Mouse (Mus musculus): Measurements from ENCODE around the gene Mcl1. TPM values are rescaled to one million over a fixed set of nuclear protein-coding genes. Genes with fewer than 3 reads are reported as not detected.
A peak's percentile ranks its signal among the peaks of the same experiment; 100 is the strongest.
"Not testable (repeated sequence)": the region's sequence is repeated elsewhere in the genome, so short reads cannot be mapped to it uniquely, and the experiment has no call there.

Gene Mcl1
- polyA plus RNA-seq, 1 experiment from 2014 or later = 46.3 TPM

- Histone ChIP-seq H3K27me3 (no peaks in the 10 kb centered on the region), H3K4me1 (replicated peaks) (peaks cover 55% of the 10 kb centered on the region), H3K4me3 (no peak overlapping the region), H3K36me3 (peaks cover 29% of the 10 kb centered on the region), H3K4me2 (peak overlapping the region; percentile 89; the same call in 1 of the 2 replicates), H3K27ac (replicated peaks) (no peak overlapping the region), H3K9ac (no peak overlapping the region), H3K9me3 (no peaks in the 10 kb centered on the region)
- no peak for ATAC-seq (ENCODE audit: low FRiP score, low read depth)
- 82% methylated on average over 7 of the region's 7 CpGs for WGBS
These were observed 4.3 kb downstream of the Mcl1 start for GRCm38 (mm10) chr3:95662724-95663449.

DNA sequence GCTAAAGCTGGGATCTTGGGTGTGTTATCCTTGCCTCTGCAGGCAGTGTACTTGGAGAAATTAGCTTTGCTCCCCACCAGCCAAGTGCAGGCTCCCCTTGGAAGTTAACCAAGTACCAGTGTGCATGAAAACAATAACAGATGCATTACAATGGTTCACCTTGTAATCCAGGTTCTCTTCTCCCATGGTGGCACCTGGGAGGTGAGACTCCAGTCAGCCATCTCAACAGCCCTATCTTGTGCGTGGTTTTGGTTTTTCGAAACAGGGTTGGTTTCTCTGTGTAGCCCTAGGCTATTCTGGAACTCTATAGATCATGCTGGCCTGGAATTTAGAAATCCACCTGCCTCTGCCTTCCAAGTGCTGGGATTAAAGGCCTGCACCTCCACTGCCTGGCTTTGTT lies 4.9 kb downstream of the Mcl1 start:
- Histone ChIP-seq H3K4me3 (no peak overlapping the region), H3K9me3 (no peaks in the 10 kb centered on the region), H3K36me3 (peaks cover 29% of the 10 kb centered on the region), H3K27me3 (no peaks in the 10 kb centered on the region), H3K27ac (replicated peaks) (no peak overlapping the region), H3K4me2 (no peak overlapping the region), H3K4me1 (replicated peaks) (peaks cover 56% of the 10 kb centered on the region), H3K9ac (no peak overlapping the region)
- ATAC-seq (ENCODE audit: low FRiP score, low read depth) = no peak
- WGBS = 87% methylated on average over 2 of the region's 2 CpGs

DNA sequence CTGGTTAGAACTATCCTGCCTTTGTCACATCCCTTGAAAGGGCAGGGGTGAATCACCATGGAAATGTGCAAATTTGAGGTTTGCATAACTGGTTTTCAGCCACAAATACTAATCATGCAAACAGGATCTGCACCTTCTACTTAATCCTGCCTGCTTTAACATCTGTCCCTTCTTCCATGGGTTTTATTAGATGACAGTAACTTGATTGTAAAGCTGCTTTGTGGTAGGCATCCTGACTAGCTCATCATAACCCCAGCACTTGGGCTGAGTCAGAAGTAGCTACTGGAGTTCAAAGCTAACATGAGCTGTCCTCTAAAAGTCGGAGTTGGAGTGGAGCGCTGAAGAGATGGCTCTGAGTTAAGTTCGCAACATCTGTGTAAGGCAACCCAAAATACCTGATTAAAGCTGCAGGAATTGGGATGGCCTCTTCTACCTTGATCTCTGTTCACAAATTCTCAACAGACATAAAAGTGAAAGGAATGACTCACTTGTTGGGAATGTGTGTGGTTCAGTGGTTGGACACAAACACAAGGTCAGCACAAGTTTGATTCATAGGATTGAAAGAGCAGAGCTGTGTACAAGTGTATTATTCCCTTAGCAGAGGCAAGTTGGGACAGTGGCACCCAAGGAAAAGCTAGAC lies 5.5 kb downstream of the Mcl1 start:
- no peak overlapping the region for H3K4me3 ChIP-seq
- no peaks in the 10 kb centered on the region for H3K9me3 ChIP-seq
- no peak for ATAC-seq (ENCODE audit: low FRiP score, low read depth)
- H3K36me3 ChIP-seq = peaks cover 29% of the 10 kb centered on the region
- H3K4me2 ChIP-seq = no peak overlapping the region
- WGBS = 92% methylated on average over 3 of the region's 3 CpGs
- no peak overlapping the region for H3K27ac ChIP-seq (replicated peaks)
- H3K9ac ChIP-seq = no peak overlapping the region
- peaks cover 56% of the 10 kb centered on the region for H3K4me1 ChIP-seq (replicated peaks)
- H3K27me3 ChIP-seq = no peaks in the 10 kb centered on the region

DNA sequence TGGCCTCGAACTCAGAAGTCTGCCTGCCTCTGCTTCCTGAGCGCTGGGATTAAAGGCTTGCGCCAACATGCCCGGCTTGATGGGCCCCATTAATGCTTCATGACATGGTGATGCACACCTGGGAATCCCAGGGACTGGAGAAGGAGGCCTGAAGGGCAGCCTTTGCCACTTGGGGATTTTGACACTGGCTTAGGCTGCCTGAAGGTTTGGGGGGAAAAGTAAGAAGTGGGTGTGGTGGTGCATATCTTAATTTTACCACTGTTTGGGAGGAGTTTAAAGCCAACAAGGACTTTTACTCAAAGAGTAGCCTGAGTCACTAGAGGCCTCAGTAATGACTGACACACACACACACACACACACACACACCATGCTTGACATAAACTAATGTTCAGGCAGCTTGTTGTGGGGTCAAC lies 6.4 kb downstream of the Mcl1 start:
- no peak for ATAC-seq (ENCODE audit: low FRiP score, low read depth)
- peaks cover 56% of the 10 kb centered on the region for H3K4me1 ChIP-seq (replicated peaks)

DNA sequence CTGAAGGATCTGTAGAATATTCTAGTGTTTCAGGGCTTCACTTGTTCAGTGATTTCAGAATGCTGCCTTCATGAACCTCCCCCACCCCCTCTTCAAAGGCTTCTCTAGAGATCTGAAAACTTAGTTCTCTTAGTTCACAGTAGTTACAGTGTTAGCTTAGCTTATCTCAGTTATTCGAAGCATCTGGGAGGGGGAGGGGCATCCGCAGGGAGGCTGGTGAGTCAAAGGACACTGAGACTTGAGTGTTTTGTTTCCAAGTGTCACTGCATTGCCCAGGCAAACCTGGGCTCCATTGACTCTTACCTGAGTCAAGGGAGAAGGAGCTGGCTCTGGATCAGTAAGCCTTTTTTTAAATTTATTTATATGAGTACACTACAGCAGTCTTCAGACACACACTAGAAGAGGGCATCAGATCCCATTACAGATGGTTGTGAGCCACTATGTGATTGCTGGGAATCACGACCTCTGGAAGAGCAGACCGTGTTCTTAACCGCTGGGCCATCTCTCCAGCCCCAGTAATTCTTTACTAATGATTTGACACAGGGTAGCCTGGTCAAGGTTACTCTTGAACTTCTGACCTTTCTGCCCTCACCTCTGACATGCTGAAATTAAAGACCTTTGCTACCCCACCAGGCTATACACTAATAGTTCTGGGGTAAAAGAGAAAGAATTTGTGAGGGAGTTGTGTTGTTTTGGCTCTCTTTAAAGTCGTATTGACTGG lies 7.7 kb downstream of the Mcl1 start:
- Histone ChIP-seq H3K4me3 (no peak overlapping the region), H3K9me3 (no peaks in the 10 kb centered on the region), H3K36me3 (peaks cover 29% of the 10 kb centered on the region), H3K27ac (replicated peaks) (no peak overlapping the region), H3K4me1 (replicated peaks) (peaks cover 44% of the 10 kb centered on the region), H3K4me2 (no peak overlapping the region), H3K27me3 (no peaks in the 10 kb centered on the region), H3K9ac (no peak overlapping the region)
- ATAC-seq (ENCODE audit: low FRiP score, low read depth) = no peak
- 70% methylated on average over 6 of the region's 6 CpGs for WGBS

More for the DNA sequence above, 6.4 kb downstream of the Mcl1 start:
- no peaks in the 10 kb centered on the region for H3K9me3 ChIP-seq
- H3K27ac ChIP-seq (replicated peaks) = no peak overlapping the region
- peaks cover 29% of the 10 kb centered on the region for H3K36me3 ChIP-seq
- no peak overlapping the region for H3K4me3 ChIP-seq
- H3K4me2 ChIP-seq = no peak overlapping the region
- no peaks in the 10 kb centered on the region for H3K27me3 ChIP-seq
- 89% methylated on average over 4 of the region's 4 CpGs for WGBS
- H3K9ac ChIP-seq = no peak overlapping the region

GRCm38 (mm10) chr3:95667521-95667920 lies 8.9 kb downstream of the Mcl1 start:
- no peak overlapping the region for H3K4me3 ChIP-seq
- peak overlapping the region; percentile 78 for H3K27ac ChIP-seq (replicated peaks)
- ATAC-seq (ENCODE audit: low FRiP score, low read depth) = no peak
- peak overlapping the region; percentile 14; the same call in 1 of the 2 replicates for H3K4me2 ChIP-seq
- 54% methylated on average over 4 of the region's 4 CpGs for WGBS
- H3K36me3 ChIP-seq = peaks cover 22% of the 10 kb centered on the region
- 0 out of 2 replicates have a peak overlapping the region, but pooled peaks have one; percentile 12 for H3K9ac ChIP-seq
- no peaks in the 10 kb centered on the region for H3K27me3 ChIP-seq
- no peaks in the 10 kb centered on the region for H3K9me3 ChIP-seq
- H3K4me1 ChIP-seq (replicated peaks) = peaks cover 32% of the 10 kb centered on the region

DNA sequence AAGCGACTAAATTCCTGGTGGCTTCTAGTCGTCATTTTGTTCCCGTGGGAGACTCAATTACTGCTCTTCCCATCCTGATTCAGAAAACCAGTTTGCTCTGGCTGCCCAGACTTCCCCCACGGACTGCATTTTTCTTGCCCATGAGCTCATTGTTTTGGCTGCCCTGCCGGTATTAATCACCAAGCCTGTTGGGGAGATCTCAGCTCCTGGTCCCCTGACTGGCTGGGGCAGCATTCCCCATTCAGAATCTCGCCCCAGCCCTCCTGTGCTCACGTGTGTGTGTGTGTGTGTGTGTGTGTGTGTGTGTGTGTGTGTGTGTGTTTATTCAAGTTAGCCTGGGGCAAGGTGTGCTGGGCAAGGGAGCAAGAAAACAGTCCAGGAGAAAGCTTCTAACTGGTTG lies 9.4 kb downstream of the Mcl1 start:
- H3K27ac ChIP-seq (replicated peaks) = peak overlapping the region; percentile 78
- no peak overlapping the region for H3K9ac ChIP-seq
- 29% methylated on average over 7 of the region's 7 CpGs for WGBS
- H3K4me1 ChIP-seq (replicated peaks) = peaks cover 27% of the 10 kb centered on the region
- H3K4me3 ChIP-seq = no peak overlapping the region
- no peaks in the 10 kb centered on the region for H3K27me3 ChIP-seq
- no peaks in the 10 kb centered on the region for H3K9me3 ChIP-seq
- peaks cover 17% of the 10 kb centered on the region for H3K36me3 ChIP-seq
- ATAC-seq (ENCODE audit: low FRiP score, low read depth) = peak; percentile 39; the same call in 1 of the 2 replicates
- H3K4me2 ChIP-seq = peak overlapping the region; percentile 14; the same call in 1 of the 2 replicates

DNA sequence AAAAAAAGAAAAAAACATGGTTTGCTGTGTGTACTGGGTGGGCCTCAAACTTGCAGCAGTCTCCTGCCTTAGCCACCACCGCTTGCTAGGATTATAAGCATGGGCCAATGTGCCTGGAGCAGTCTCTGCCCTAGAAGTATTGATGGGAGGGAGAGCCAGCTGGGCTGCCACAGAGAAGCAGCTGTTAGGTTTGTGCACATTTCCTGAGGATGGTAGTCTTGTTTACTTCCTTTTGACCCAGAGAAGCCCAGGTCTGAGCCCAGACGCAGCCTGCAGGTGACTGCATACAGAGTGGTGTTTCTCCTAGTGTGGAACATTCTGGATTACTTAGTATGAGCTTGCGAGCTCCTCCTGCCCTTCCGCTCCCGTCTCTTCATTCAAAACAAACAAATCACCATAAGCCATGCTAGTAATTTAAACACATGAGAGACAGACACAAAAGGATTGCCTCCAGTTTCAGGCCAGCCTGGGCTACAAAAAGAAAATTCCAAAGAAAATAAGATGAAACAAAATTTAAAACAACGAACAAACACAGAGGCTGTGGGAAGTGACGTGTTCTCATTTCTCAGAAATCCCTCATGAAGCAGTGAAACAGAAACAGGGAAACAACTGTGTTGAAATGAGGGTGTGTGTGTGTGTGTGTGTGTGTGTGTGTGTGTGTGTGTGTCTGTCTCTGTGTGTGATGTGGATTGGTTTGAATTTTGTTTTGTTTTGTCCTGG lies 10.2 kb downstream of the Mcl1 start:
- H3K4me3 ChIP-seq = no peak overlapping the region
- H3K27ac ChIP-seq (replicated peaks) = peak overlapping the region; percentile 78
- peaks cover 25% of the 10 kb centered on the region for H3K4me1 ChIP-seq (replicated peaks)
- no peaks in the 10 kb centered on the region for H3K9me3 ChIP-seq
- no peak overlapping the region for H3K9ac ChIP-seq
- peaks cover 10% of the 10 kb centered on the region for H3K36me3 ChIP-seq
- 79% methylated on average over 7 of the region's 7 CpGs for WGBS
- ATAC-seq (ENCODE audit: low FRiP score, low read depth) = no peak
- no peaks in the 10 kb centered on the region for H3K27me3 ChIP-seq
- H3K4me2 ChIP-seq = no peak overlapping the region

GRCm38 (mm10) chr3:95669309-95669665 lies 10.7 kb downstream of the Mcl1 start:
- H3K4me1 ChIP-seq (replicated peaks) = peaks cover 23% of the 10 kb centered on the region
- no peaks in the 10 kb centered on the region for H3K9me3 ChIP-seq
- peaks cover 5% of the 10 kb centered on the region for H3K36me3 ChIP-seq
- no peak overlapping the region for H3K9ac ChIP-seq
- H3K27ac ChIP-seq (replicated peaks) = no peak overlapping the region
- H3K4me2 ChIP-seq = no peak overlapping the region
- H3K4me3 ChIP-seq = no peak overlapping the region
- ATAC-seq (ENCODE audit: low FRiP score, low read depth) = no peak
- 96% methylated on average over 3 of the region's 3 CpGs for WGBS
- no peaks in the 10 kb centered on the region for H3K27me3 ChIP-seq

DNA sequence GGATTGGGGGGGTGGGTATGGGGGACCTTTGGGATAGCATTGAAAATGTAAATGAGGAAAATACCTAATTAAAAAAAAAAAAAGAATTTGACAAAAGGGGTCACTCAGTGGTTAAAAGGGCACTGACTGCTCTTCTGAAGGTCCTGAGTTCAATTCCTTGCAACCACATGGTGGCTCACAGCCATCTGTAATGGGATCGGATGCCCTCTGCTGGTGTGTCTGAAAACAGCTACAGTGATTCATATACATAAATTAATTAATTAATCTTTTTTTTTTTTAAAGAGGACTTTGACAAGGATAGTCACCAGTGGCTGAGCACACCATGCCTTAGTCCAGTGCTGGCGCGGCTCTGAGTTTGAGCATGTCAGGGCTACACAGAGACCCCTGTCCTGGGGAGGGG lies 11.8 kb downstream of the Mcl1 start:
- not testable (repeated sequence) for H3K9me3 ChIP-seq; H3K27ac ChIP-seq (replicated peaks); H3K36me3 ChIP-seq; ATAC-seq (ENCODE audit: low FRiP score, low read depth); H3K4me2 ChIP-seq; H3K4me3 ChIP-seq; H3K9ac ChIP-seq; H3K27me3 ChIP-seq
- WGBS = 96% methylated on average over 3 of the region's 3 CpGs
- H3K4me1 ChIP-seq (replicated peaks) = peaks cover 27% of the 10 kb centered on the region

DNA sequence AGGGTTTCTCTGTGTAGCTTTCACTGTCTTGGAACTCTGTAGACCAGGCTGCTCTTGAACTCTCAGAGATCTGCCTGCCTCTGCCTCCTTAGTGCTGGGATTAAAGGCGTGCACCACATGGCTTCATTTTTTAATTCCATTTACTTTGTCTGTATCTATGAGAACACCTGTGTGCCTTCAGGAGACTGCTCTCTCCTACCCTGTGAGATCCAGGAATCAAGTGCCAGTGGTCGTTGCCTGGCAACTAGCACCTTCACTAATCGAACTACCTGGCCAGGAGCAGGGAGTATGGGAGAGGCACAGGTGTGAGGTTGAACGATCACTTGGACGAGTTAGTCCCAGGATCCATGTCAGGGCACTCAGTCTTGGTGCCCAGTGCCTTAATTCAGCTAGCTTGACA lies 12.6 kb downstream of the Mcl1 start:
- no peaks in the 10 kb centered on the region; the same call in 1 of the 2 replicates for H3K36me3 ChIP-seq
- H3K4me1 ChIP-seq (replicated peaks) = peaks cover 30% of the 10 kb centered on the region
- WGBS = 92% methylated on average over 5 of the region's 5 CpGs
- H3K4me2 ChIP-seq = no peak overlapping the region
- ATAC-seq (ENCODE audit: low FRiP score, low read depth) = no peak
- H3K4me3 ChIP-seq = no peak overlapping the region
- no peak overlapping the region for H3K9ac ChIP-seq
- H3K27me3 ChIP-seq = no peaks in the 10 kb centered on the region
- H3K27ac ChIP-seq (replicated peaks) = no peak overlapping the region
- no peaks in the 10 kb centered on the region for H3K9me3 ChIP-seq

Data from hindbrain, embryonic 15.5 days (tissue).